ENCODE assay signal across 26 mouse cellular contexts in genomic region chr9:21578226-21578625, GRCm38 (mm10).
"Had no signal": no experiment of that assay in that cellular context is flagged by ENCODE, and none has a peak within 500 bp of the region (broad histone marks: within the 10 kb centered on the region; RNA-seq: fewer than 3 reads in every experiment).

No protein-coding gene starts in this region.

- H3K9ac ChIP-seq: heart, embryonic 13.5 days; heart, embryonic 15.5 days; hindbrain, embryonic 12.5 days; hindbrain, embryonic 14.5 days; kidney, embryonic 15.5 days; limb, embryonic 13.5 days; limb, embryonic 15.5 days; liver, embryonic 12.5 days; liver, embryonic 14.5 days had no signal

- H3K4me1 ChIP-seq: heart, embryonic 13.5 days; heart, embryonic 15.5 days; hindbrain, embryonic 12.5 days; kidney, embryonic 15.5 days; limb, embryonic 13.5 days; limb, embryonic 15.5 days; liver, embryonic 12.5 days had no signal

- H3K27me3 ChIP-seq: heart, embryonic 13.5 days; heart, embryonic 15.5 days; hindbrain, embryonic 12.5 days; kidney, embryonic 15.5 days; limb, embryonic 13.5 days; limb, embryonic 15.5 days; liver, embryonic 12.5 days had no signal

- H3K4me3 ChIP-seq: heart, adult 2 months; heart, embryonic 13.5 days; heart, embryonic 15.5 days; hindbrain, embryonic 12.5 days; kidney, embryonic 15.5 days; limb, embryonic 13.5 days; limb, embryonic 15.5 days; liver, embryonic 12.5 days had no signal

- H3K4me2 ChIP-seq: heart, embryonic 11.5 days; heart, embryonic 13.5 days; heart, embryonic 15.5 days; hindbrain, embryonic 12.5 days; hindbrain, embryonic 14.5 days; kidney, embryonic 15.5 days; limb, embryonic 13.5 days; limb, embryonic 15.5 days; liver, embryonic 12.5 days had no signal

- DNase-seq: gastrocnemius, postnatal 14 days; gastrocnemius, postnatal 36 days; heart, adult 11 months; heart, adult 2 months; heart, postnatal 14 days; heart, postnatal 36 days; kidney, adult 11 months; kidney, adult 2 months; kidney, adult 9 months; kidney, postnatal 14 days; kidney, postnatal 36 days; layer of hippocampus, adult 9-11 months; layer of hippocampus, postnatal 36 days had no signal

- ATAC-seq: hindbrain, embryonic 16.5 days; intestine, embryonic 16.5 days; liver, embryonic 12.5 days had no signal

- H3K27ac ChIP-seq: heart, adult 2 months; heart, embryonic 13.5 days; heart, embryonic 15.5 days; hindbrain, embryonic 12.5 days; hindbrain, embryonic 14.5 days; kidney, embryonic 15.5 days; kidney, postnatal 0 days; limb, embryonic 13.5 days; limb, embryonic 15.5 days; liver, embryonic 12.5 days; liver, embryonic 14.5 days had no signal

- H3K9me3 ChIP-seq: heart, embryonic 13.5 days; heart, embryonic 15.5 days; hindbrain, embryonic 12.5 days; kidney, embryonic 15.5 days; limb, embryonic 13.5 days; limb, embryonic 15.5 days; liver, embryonic 12.5 days had no signal
